Mouse (Mus musculus) heart, postnatal 0 days (tissue): ENCODE measurements around the gene Exoc4. TPM values are rescaled to one million over a fixed set of nuclear protein-coding genes. Genes with fewer than 3 reads are reported as not detected.

Experiments
- ATAC-seq: fragments of 200-750 bp; cut with Nextera tagmentation; 2 replicates; pipeline ENCODE4 v1.8.0; 2017; ENCODE audit warnings: low read depth, moderate number of reproducible peaks, moderate library complexity; ENCODE audit not compliant: insufficient read depth
- DNase-seq: peaks from one replicate; pipeline ENCODE4 v3.0.0-alpha.2; 2016; ENCODE audit warnings: low spot score
- H3K27ac ChIP-seq: fragments of 300-500 bp; sonication (generic); 2 replicates; pipeline ENCODE4 v1.5.1; 2014; ENCODE audit warnings: low read depth, mild to moderate bottlenecking
- H3K27me3 ChIP-seq: fragments of 300-500 bp; sonication (generic); 2 replicates; pipeline ENCODE4 v1.6.1; 2014; ENCODE audit warnings: low read length, mixed read lengths; ENCODE audit not compliant: control insufficient read depth, insufficient read depth
- H3K36me3 ChIP-seq: fragments of 300-500 bp; sonication (generic); replicated peaks from 2 replicates; pipeline ENCODE4 v1.6.1; 2014; ENCODE audit warnings: low read length, mixed read lengths; ENCODE audit not compliant: control insufficient read depth, insufficient read depth
- H3K4me1 ChIP-seq: fragments of 300-500 bp; sonication (generic); 2 replicates; pipeline ENCODE4 v1.6.1; 2014; ENCODE audit warnings: antibody characterized with exemption; ENCODE audit not compliant: control insufficient read depth, insufficient read depth
- H3K4me2 ChIP-seq: fragments of 300-500 bp; sonication (generic); 2 replicates; pipeline ENCODE4 v1.6.1; 2014; ENCODE audit warnings: low read depth, mild to moderate bottlenecking, low read length, moderate library complexity
- H3K4me3 ChIP-seq: fragments of 300-500 bp; sonication (generic); 2 replicates; pipeline ENCODE4 v1.5.1; 2014; ENCODE audit warnings: low read depth, low read length
- H3K9ac ChIP-seq: fragments of 300-500 bp; sonication (generic); replicated peaks from 2 replicates; pipeline ENCODE4 v1.6.1; 2014; ENCODE audit warnings: low read depth, low read length, mixed read lengths
- H3K9me3 ChIP-seq: fragments of 300-500 bp; sonication (generic); replicated peaks from 2 replicates; pipeline ENCODE4 v1.6.1; 2016; ENCODE audit warnings: low read length; ENCODE audit not compliant: control insufficient read depth
- CTCF ChIP-seq: IDR thresholded peaks from 2 replicates; pipeline ENCODE4 v1.5.1; 2016; ENCODE audit warnings: antibody characterized with exemption, control low read depth, low read depth
- EP300 ChIP-seq: IDR thresholded peaks from 2 replicates; pipeline ENCODE4 v1.6.1; 2016; ENCODE audit warnings: antibody characterized with exemption, low read depth
- WGBS: fragments of 180-500 bp; shearing (Covaris S2); extraction: QIAGEN DNeasy Blood & Tissue Kit; methylation state at CpG from one replicate; pipeline ENCODE4 v1.1.7; 2014; 5-methylcytosine and 5-hydroxymethylcytosine counted together
- polyA plus RNA-seq: library from polyadenylated mRNA; unstranded; fragments of >200 nt; fragmentation: Nextera tagmentation; extraction: Ambion mirVana; gene quantifications from 2 replicates; pipeline ENCODE4 v1.2.1, GENCODE M21; 2015
- total RNA-seq: library from RNA; depleted of rRNA; stranded (reverse); fragments of >200 nt; gene quantifications from 2 replicates; pipeline ENCODE4 v1.2.3, GENCODE M21; 2014; ENCODE audit warnings: low replicate concordance

Gene Exoc4
- total and polyA plus RNA-seq, 2 experiments from 2014 or later: 15.8 to 54.6 TPM

DNA sequence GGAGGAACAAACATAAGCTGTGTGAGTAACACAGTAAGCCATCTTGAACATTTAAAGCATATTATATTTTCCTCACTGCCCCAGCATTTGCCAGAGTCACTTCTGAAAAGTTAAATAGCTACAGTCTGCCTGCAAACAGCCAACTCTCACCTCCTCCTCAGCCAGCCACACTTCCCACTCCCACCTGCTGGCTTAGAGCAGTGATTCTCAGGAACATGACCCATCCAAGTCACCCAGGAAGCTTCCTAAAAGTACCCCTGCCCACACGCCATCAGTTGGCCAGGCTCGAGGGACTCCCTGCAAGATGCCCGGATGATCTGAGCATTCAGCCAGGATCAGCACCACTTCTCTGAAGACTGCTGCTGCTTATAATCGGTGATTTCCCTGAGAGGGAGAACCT, 514.4 kb downstream of the Exoc4 start:
- H3K27ac ChIP-seq: no peak overlapping the region
- no peaks in the 10 kb centered on the region for H3K27me3 ChIP-seq
- no peak for ATAC-seq
- H3K9me3 ChIP-seq: no peaks in the 10 kb centered on the region
- no peaks in the 10 kb centered on the region for H3K4me1 ChIP-seq
- DNase-seq: no peak
- H3K9ac ChIP-seq: no peak overlapping the region
- WGBS: 75% methylated on average over 4 of the region's 4 CpGs
- H3K36me3 ChIP-seq: no peaks in the 10 kb centered on the region
- TF ChIP-seq CTCF (no peak), EP300 (no peak)
- H3K4me3 ChIP-seq: no peak overlapping the region
- no peak overlapping the region for H3K4me2 ChIP-seq

DNA sequence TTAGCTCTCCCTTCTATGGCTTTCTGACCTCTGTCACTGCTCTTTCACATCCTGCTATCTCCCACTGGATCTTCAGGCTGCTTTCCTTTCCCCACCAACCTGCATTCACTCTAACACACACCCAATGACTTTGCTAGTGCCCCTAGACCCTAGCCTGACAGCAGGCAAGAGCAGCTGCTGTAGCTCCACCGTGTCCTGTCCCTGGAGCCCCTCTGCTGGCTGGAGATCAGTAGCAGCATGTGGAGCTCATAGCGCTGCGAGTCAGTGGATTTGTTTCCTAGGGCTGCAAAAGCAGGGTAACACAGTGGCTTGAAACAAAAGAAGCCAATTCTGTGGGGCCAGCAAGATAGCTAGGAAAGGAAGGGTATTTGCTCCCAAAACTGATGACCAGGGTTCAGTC, 515.1 kb downstream of the Exoc4 start:
- Histone ChIP-seq H3K27ac (no peak overlapping the region), H3K27me3 (no peaks in the 10 kb centered on the region), H3K4me2 (no peak overlapping the region), H3K36me3 (no peaks in the 10 kb centered on the region), H3K9me3 (no peaks in the 10 kb centered on the region), H3K4me1 (no peaks in the 10 kb centered on the region), H3K4me3 (no peak overlapping the region), H3K9ac (no peak overlapping the region)
- WGBS: 29% methylated on average over 3 of the region's 3 CpGs
- ATAC-seq (no peak), DNase-seq (no peak)
- TF ChIP-seq EP300: no peak
- no peak for TF ChIP-seq CTCF

DNA sequence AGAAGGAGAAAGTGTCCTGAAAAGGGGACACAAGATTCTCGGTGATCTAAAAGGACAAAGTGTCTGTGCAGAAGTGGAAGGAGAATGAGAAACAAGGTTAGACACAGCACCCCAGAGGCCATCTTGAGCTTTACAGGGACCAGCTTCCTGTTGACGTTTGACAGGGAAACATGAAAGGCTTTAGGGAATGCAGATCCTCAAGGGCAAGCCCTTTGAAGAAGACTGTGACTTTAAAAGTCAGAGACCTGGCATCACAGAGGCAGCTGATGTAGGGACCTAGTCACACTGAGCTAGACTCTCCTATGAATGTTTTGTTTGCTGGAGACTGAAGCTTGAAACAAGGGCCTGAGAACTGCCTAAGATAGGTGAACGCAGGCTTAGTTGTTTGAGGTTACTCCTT, 520.4 kb downstream of the Exoc4 start:
- Histone ChIP-seq H3K9me3 (no peaks in the 10 kb centered on the region), H3K4me2 (no peak overlapping the region), H3K9ac (no peak overlapping the region), H3K27me3 (no peaks in the 10 kb centered on the region), H3K4me1 (no peaks in the 10 kb centered on the region), H3K36me3 (no peaks in the 10 kb centered on the region), H3K4me3 (no peak overlapping the region), H3K27ac (no peak overlapping the region)
- no peak for ATAC-seq
- TF ChIP-seq CTCF (no peak), EP300 (no peak)
- DNase-seq: no peak
- 64% methylated on average over 3 of the region's 3 CpGs for WGBS

DNA sequence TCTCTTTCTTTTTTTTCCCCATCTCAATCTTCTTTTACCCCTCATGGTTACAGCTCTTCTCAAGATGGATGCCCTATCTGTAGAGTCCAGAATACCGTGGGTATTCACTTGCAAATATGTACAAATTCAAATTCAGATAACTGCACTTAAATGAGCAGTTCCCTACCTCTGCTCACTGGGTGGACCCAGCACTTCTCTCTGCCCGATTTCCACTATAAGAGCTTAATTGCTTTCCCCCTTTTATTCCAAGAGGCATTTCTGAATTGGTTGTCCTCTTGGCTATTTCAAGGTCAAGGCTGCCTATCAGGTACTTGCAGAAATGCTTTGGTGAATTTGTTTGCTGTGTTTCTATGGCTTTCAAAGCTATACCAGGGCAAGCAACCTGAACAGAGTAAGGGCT, 521.1 kb downstream of the Exoc4 start:
- Histone ChIP-seq H3K9me3 (no peaks in the 10 kb centered on the region), H3K4me1 (no peaks in the 10 kb centered on the region), H3K36me3 (no peaks in the 10 kb centered on the region), H3K27me3 (no peaks in the 10 kb centered on the region), H3K9ac (no peak overlapping the region), H3K27ac (no peak overlapping the region), H3K4me3 (no peak overlapping the region), H3K4me2 (no peak overlapping the region)
- no peak for DNase-seq
- ATAC-seq: no peak
- WGBS: 66% methylated on average over 2 of the region's 2 CpGs
- no peak for TF ChIP-seq CTCF
- TF ChIP-seq EP300: no peak

DNA sequence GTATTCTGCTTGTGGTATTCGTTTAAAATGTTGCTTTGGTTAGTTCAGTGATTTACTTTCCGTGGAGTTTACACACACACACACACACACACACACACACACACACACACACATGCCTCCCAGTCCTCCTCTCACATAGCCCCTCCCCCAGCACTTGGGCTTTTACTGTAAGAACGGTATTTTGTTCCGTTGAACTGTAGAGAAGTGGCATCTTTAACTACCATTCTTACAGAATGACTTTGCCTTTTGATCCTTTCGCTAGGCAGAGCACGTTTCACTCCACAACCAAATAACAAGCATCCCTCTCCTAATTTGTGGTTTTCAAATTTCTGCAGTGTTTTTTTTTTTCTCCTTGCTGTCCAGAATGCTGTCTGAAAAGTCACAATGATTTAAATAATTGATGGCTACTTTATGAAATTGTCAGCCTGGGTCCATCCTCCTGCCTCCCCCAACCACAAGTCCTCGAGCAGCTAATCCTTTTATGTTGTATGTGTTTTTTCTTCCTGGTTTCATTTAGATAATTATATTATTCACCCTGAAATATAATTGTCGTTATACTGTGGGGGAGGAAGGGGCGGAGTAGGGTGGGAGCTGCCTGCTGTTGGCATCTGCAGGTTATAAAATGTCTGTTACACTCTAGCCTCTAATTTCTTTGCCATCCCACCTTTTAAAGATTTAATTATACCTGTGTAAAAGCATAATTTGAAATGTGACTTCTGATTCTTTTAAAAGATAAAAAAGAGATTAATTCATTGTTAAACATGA, 523.8 kb downstream of the Exoc4 start:
- H3K9me3 ChIP-seq: no peaks in the 10 kb centered on the region
- no peak for DNase-seq
- H3K36me3 ChIP-seq: no peaks in the 10 kb centered on the region
- H3K27ac ChIP-seq: no peak overlapping the region
- ATAC-seq: no peak
- 74% methylated on average over 9 of the region's 9 CpGs for WGBS
- no peaks in the 10 kb centered on the region for H3K4me1 ChIP-seq
- H3K27me3 ChIP-seq: no peaks in the 10 kb centered on the region
- H3K4me2 ChIP-seq: no peak overlapping the region
- no peak overlapping the region for H3K4me3 ChIP-seq
- H3K9ac ChIP-seq: no peak overlapping the region
- no peak for TF ChIP-seq CTCF
- no peak for TF ChIP-seq EP300

DNA sequence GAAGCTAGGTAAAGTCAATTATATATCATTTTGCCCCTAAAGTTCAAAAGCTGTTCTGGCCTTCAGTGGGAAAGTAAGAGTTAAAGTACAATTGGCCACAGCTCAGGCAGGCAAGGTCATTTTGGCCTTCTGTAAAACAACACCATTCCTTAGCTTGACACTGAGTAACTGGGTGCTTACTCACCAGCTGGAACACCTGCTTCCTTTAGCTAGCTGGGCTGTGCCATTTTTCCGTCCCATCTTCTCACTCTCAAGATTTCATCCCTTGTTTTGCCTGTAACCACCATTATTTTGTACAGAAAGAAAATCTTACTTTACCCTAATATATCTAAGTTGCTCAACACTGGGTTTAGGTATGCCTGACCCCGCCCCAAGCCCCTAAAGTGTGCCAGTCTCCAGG, 543.7 kb downstream of the Exoc4 start:
- H3K27me3 ChIP-seq: no peaks in the 10 kb centered on the region
- H3K4me2 ChIP-seq: no peak overlapping the region
- WGBS: 72% methylated on average over 2 of the region's 2 CpGs
- no peaks in the 10 kb centered on the region for H3K36me3 ChIP-seq
- ATAC-seq (no peak), DNase-seq (no peak)
- H3K9ac ChIP-seq: no peak overlapping the region
- no peaks in the 10 kb centered on the region for H3K9me3 ChIP-seq
- TF ChIP-seq CTCF: no peak
- TF ChIP-seq EP300: no peak
- H3K4me1 ChIP-seq: peaks cover 10% of the 10 kb centered on the region; the same call in 1 of the 2 replicates
- no peak overlapping the region for H3K4me3 ChIP-seq
- H3K27ac ChIP-seq: no peak overlapping the region
